Mouse (Mus musculus): ENCODE results near the gene Zbtb44. TPM values are rescaled to one million over a fixed set of nuclear protein-coding genes. Genes with fewer than 3 reads are reported as not detected.

The Zbtb44 gene
- polyA plus RNA-seq, 3 experiments from 2014 or later, result 4.4 to 7.6 (median 5.4) TPM

GRCm38 (mm10) chr9:31072256-31072655, 41.8 kb downstream of the Zbtb44 start:
- no peak for ATAC-seq

GRCm38 (mm10) chr9:31073797-31074196, 43.4 kb downstream of the Zbtb44 start:
- ATAC-seq, result no peak

GRCm38 (mm10) chr9:31074836-31075235, 44.4 kb downstream of the Zbtb44 start:
- ATAC-seq, result no peak

- ATAC-seq, result no peak
Observed at GRCm38 (mm10) chr9:31080726-31081125, 50.3 kb downstream of the Zbtb44 start.

- ATAC-seq, result peak; percentile 83
Observed at GRCm38 (mm10) chr9:31082054-31082666, 51.7 kb downstream of the Zbtb44 start.

- no peak for ATAC-seq
Observed at GRCm38 (mm10) chr9:31082771-31083170, 52.3 kb downstream of the Zbtb44 start.

- no peak for ATAC-seq
Observed at GRCm38 (mm10) chr9:31085556-31085955, 55.1 kb downstream of the Zbtb44 start.

- ATAC-seq, result no peak
Observed at GRCm38 (mm10) chr9:31086085-31086753, 55.8 kb downstream of the Zbtb44 start.

- ATAC-seq, result no peak
Observed at GRCm38 (mm10) chr9:31086754-31087145, 56.3 kb downstream of the Zbtb44 start.

- ATAC-seq, result no peak
Observed at GRCm38 (mm10) chr9:31087466-31087865, 57.0 kb downstream of the Zbtb44 start.

- ATAC-seq, result no peak
Observed at GRCm38 (mm10) chr9:31088116-31088515, 57.7 kb downstream of the Zbtb44 start.

GRCm38 (mm10) chr9:31088883-31089282, 58.4 kb downstream of the Zbtb44 start:
- ATAC-seq, result no peak

GRCm38 (mm10) chr9:31089541-31089940, 59.1 kb downstream of the Zbtb44 start:
- no peak for ATAC-seq

GRCm38 (mm10) chr9:31090081-31091023, 59.9 kb downstream of the Zbtb44 start:
- ATAC-seq, result no peak

- ATAC-seq, result no peak
Observed at GRCm38 (mm10) chr9:31091162-31091581, 60.7 kb downstream of the Zbtb44 start.

- no peak for ATAC-seq
Observed at GRCm38 (mm10) chr9:31092111-31092832, 61.8 kb downstream of the Zbtb44 start.

- ATAC-seq, result no peak
Observed at GRCm38 (mm10) chr9:31092833-31093195, 62.4 kb downstream of the Zbtb44 start.

GRCm38 (mm10) chr9:31097088-31098082, 66.9 kb downstream of the Zbtb44 start:
- no peak for ATAC-seq

- no peak for ATAC-seq
Observed at GRCm38 (mm10) chr9:31098118-31098517, 67.7 kb downstream of the Zbtb44 start.

GRCm38 (mm10) chr9:31108464-31108863, 78.0 kb downstream of the Zbtb44 start:
- no peak for ATAC-seq

- ATAC-seq, result no peak
Observed at GRCm38 (mm10) chr9:31115586-31115985, 85.1 kb downstream of the Zbtb44 start.

Data from inflammation-experienced regulatory T-cells, adult 6 months (primary cell).